Mouse (Mus musculus): ENCODE measurements at regions not wholly inside any gene's neighbourhood (a gene's known extent, or its start where the extent isn't known, plus 50 kb on each side); places are given as distances from the start of the nearest gene placed in this dataset.

GRCm38 (mm10) chr5:58822704-58823103, 1104.9 kb downstream of the Pcdh7 start:
- Histone ChIP-seq H3K4me1 (replicated peaks; ENCODE audit: low read depth, low read length) (no peaks in the 10 kb centered on the region), H3K4me3 (replicated peaks; ENCODE audit: low read length) (no peak overlapping the region), H3K27me3 (ENCODE audit: insufficient read depth, low read length) (no peaks in the 10 kb centered on the region), H3K36me3 (ENCODE audit: insufficient read depth, low read length) (no peaks in the 10 kb centered on the region), H3K9me3 (ENCODE audit: low read length) (no peaks in the 10 kb centered on the region)
- TF ChIP-seq CTCF (conservative IDR thresholded peaks at IDR 0.05; ENCODE audit: low read length) (no peak), POU5F1 (IDR thresholded peaks at IDR 0.05; ENCODE audit: borderline replicate concordance, low read length) (no peak), NANOG (IDR thresholded peaks at IDR 0.05; ENCODE audit: borderline replicate concordance, low read length) (no peak)

GRCm38 (mm10) chr5:58825970-58826369, 1108.2 kb downstream of the Pcdh7 start:
- H3K36me3 ChIP-seq (ENCODE audit: insufficient read depth, low read length), result no peaks in the 10 kb centered on the region
- no peaks in the 10 kb centered on the region for H3K27me3 ChIP-seq (ENCODE audit: insufficient read depth, low read length)
- no peaks in the 10 kb centered on the region for H3K4me1 ChIP-seq (replicated peaks; ENCODE audit: low read depth, low read length)
- H3K4me3 ChIP-seq (replicated peaks; ENCODE audit: low read length), result no peak overlapping the region
- H3K9me3 ChIP-seq (ENCODE audit: low read length), result no peaks in the 10 kb centered on the region
- no peak for TF ChIP-seq POU5F1 (IDR thresholded peaks at IDR 0.05; ENCODE audit: borderline replicate concordance, low read length)
- TF ChIP-seq CTCF (conservative IDR thresholded peaks at IDR 0.05; ENCODE audit: low read length), result peak; percentile 15; the same call in 1 of the 2 replicates
- TF ChIP-seq NANOG (IDR thresholded peaks at IDR 0.05; ENCODE audit: borderline replicate concordance, low read length), result no peak

GRCm38 (mm10) chr5:58847001-58847400, 1129.2 kb downstream of the Pcdh7 start:
- Histone ChIP-seq H3K27me3 (ENCODE audit: insufficient read depth, low read length) (no peaks in the 10 kb centered on the region), H3K4me3 (replicated peaks; ENCODE audit: low read length) (no peak overlapping the region), H3K36me3 (ENCODE audit: insufficient read depth, low read length) (no peaks in the 10 kb centered on the region), H3K4me1 (replicated peaks; ENCODE audit: low read depth, low read length) (no peaks in the 10 kb centered on the region), H3K9me3 (ENCODE audit: low read length) (no peaks in the 10 kb centered on the region)
- no peak for TF ChIP-seq CTCF (conservative IDR thresholded peaks at IDR 0.05; ENCODE audit: low read length)
- TF ChIP-seq NANOG (IDR thresholded peaks at IDR 0.05; ENCODE audit: borderline replicate concordance, low read length), result no peak
- no peak for TF ChIP-seq POU5F1 (IDR thresholded peaks at IDR 0.05; ENCODE audit: borderline replicate concordance, low read length)

DNA sequence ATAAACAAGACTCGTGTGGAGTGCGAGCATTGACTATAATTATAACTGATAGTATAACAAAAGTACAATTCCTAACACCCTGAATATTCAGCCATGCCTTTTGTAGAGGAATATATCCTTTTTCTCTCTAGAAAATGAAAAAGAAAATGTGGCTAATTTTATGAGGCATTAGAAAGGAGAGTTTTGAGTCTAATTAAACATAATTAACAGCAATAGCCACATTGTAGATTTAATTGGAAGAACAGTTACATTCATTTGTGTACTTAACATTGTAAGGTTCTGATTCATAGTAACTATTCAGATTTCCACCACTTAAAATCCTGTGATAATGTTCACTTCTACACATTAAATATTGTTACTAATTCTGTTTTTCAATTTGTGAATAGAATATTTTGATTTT, 1140.2 kb downstream of the Pcdh7 start:
- no peaks in the 10 kb centered on the region for H3K27me3 ChIP-seq (ENCODE audit: insufficient read depth, low read length)
- no peaks in the 10 kb centered on the region for H3K4me1 ChIP-seq (replicated peaks; ENCODE audit: low read depth, low read length)
- no peaks in the 10 kb centered on the region for H3K36me3 ChIP-seq (ENCODE audit: insufficient read depth, low read length)
- no peaks in the 10 kb centered on the region for H3K9me3 ChIP-seq (ENCODE audit: low read length)
- TF ChIP-seq NANOG (IDR thresholded peaks at IDR 0.05; ENCODE audit: borderline replicate concordance, low read length), result no peak
- TF ChIP-seq CTCF (conservative IDR thresholded peaks at IDR 0.05; ENCODE audit: low read length), result no peak
- TF ChIP-seq POU5F1 (IDR thresholded peaks at IDR 0.05; ENCODE audit: borderline replicate concordance, low read length), result no peak
- H3K4me3 ChIP-seq (replicated peaks; ENCODE audit: low read length), result no peak overlapping the region

GRCm38 (mm10) chr5:58893493-58893892, 1175.7 kb downstream of the Pcdh7 start:
- no peak overlapping the region for H3K4me3 ChIP-seq (replicated peaks; ENCODE audit: low read length)
- no peaks in the 10 kb centered on the region for H3K9me3 ChIP-seq (ENCODE audit: low read length)
- TF ChIP-seq POU5F1 (IDR thresholded peaks at IDR 0.05; ENCODE audit: borderline replicate concordance, low read length) (no peak), CTCF (conservative IDR thresholded peaks at IDR 0.05; ENCODE audit: low read length) (no peak), NANOG (IDR thresholded peaks at IDR 0.05; ENCODE audit: borderline replicate concordance, low read length) (no peak)
- no peaks in the 10 kb centered on the region for H3K27me3 ChIP-seq (ENCODE audit: insufficient read depth, low read length)
- no peaks in the 10 kb centered on the region for H3K36me3 ChIP-seq (ENCODE audit: insufficient read depth, low read length)
- no peaks in the 10 kb centered on the region for H3K4me1 ChIP-seq (replicated peaks; ENCODE audit: low read depth, low read length)

DNA sequence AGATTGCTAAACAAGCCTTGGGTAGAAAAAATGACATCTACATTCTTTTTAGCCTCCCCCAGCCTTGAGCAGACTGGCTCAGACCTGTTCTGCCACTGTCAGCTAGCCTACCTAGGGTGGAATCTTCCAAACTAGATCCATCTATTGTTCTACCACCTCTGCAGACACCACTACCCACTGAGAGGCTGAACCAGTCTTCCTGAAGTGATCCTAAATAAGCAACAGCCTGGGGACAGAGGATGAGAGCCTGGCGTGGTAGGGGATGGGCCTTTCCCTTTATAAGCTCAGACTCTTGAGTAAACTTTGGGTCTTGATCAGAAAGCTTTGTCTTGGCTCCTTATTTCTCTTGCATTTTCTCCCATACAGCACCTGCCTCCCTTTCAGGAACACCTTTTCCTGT, 1223.7 kb downstream of the Pcdh7 start:
- H3K4me1 ChIP-seq (replicated peaks; ENCODE audit: low read depth, low read length), result no peaks in the 10 kb centered on the region
- no peak for TF ChIP-seq CTCF (conservative IDR thresholded peaks at IDR 0.05; ENCODE audit: low read length)
- TF ChIP-seq NANOG (IDR thresholded peaks at IDR 0.05; ENCODE audit: borderline replicate concordance, low read length), result no peak
- no peak for TF ChIP-seq POU5F1 (IDR thresholded peaks at IDR 0.05; ENCODE audit: borderline replicate concordance, low read length)
- H3K36me3 ChIP-seq (ENCODE audit: insufficient read depth, low read length), result no peaks in the 10 kb centered on the region
- peaks cover 42% of the 10 kb centered on the region for H3K9me3 ChIP-seq (ENCODE audit: low read length)
- H3K27me3 ChIP-seq (ENCODE audit: insufficient read depth, low read length), result no peaks in the 10 kb centered on the region
- no peak overlapping the region for H3K4me3 ChIP-seq (replicated peaks; ENCODE audit: low read length)

DNA sequence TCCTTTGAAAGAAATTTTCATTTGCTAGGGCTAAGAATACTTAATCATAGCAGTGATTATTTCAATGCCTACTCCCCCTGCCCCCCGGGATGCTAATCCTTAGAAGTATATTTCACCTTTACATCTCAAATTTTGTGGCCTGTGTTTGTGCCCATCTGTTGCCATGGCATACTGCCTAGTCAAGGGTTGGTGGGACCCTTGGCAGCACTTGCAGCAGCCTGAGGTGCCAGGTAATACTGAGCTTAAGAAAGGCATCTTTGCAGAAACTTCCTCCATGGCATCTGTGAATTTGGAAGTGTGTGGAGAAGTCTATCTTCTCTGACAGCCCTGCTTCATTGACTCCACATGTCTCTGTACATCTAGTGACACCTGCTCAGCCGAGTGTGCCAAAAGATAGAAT, 1257.5 kb downstream of the Pcdh7 start:
- Histone ChIP-seq H3K36me3 (ENCODE audit: insufficient read depth, low read length) (no peaks in the 10 kb centered on the region), H3K4me3 (replicated peaks; ENCODE audit: low read length) (no peak overlapping the region), H3K9me3 (ENCODE audit: low read length) (no peaks in the 10 kb centered on the region), H3K27me3 (ENCODE audit: insufficient read depth, low read length) (no peaks in the 10 kb centered on the region), H3K4me1 (replicated peaks; ENCODE audit: low read depth, low read length) (no peaks in the 10 kb centered on the region)
- TF ChIP-seq NANOG (IDR thresholded peaks at IDR 0.05; ENCODE audit: borderline replicate concordance, low read length), result no peak
- no peak for TF ChIP-seq CTCF (conservative IDR thresholded peaks at IDR 0.05; ENCODE audit: low read length)
- no peak for TF ChIP-seq POU5F1 (IDR thresholded peaks at IDR 0.05; ENCODE audit: borderline replicate concordance, low read length)

GRCm38 (mm10) chr5:58987754-58988153, 1270.0 kb downstream of the Pcdh7 start:
- Histone ChIP-seq H3K4me3 (replicated peaks; ENCODE audit: low read length) (no peak overlapping the region), H3K4me1 (replicated peaks; ENCODE audit: low read depth, low read length) (no peaks in the 10 kb centered on the region), H3K9me3 (ENCODE audit: low read length) (no peaks in the 10 kb centered on the region), H3K36me3 (ENCODE audit: insufficient read depth, low read length) (no peaks in the 10 kb centered on the region), H3K27me3 (ENCODE audit: insufficient read depth, low read length) (no peaks in the 10 kb centered on the region)
- TF ChIP-seq NANOG (IDR thresholded peaks at IDR 0.05; ENCODE audit: borderline replicate concordance, low read length) (no peak), POU5F1 (IDR thresholded peaks at IDR 0.05; ENCODE audit: borderline replicate concordance, low read length) (no peak), CTCF (conservative IDR thresholded peaks at IDR 0.05; ENCODE audit: low read length) (no peak)

Measured in E14TG2a.4 (cell line).